Mouse (Mus musculus): Measurements from ENCODE around the gene Ttc37. TPM values are rescaled to one million over a fixed set of nuclear protein-coding genes. Genes with fewer than 3 reads are reported as not detected.

Ttc37 gene
- 10.4 and 11.6 TPM in 2 replicates for polyA plus RNA-seq (2012; rRNA removed)

DNA sequence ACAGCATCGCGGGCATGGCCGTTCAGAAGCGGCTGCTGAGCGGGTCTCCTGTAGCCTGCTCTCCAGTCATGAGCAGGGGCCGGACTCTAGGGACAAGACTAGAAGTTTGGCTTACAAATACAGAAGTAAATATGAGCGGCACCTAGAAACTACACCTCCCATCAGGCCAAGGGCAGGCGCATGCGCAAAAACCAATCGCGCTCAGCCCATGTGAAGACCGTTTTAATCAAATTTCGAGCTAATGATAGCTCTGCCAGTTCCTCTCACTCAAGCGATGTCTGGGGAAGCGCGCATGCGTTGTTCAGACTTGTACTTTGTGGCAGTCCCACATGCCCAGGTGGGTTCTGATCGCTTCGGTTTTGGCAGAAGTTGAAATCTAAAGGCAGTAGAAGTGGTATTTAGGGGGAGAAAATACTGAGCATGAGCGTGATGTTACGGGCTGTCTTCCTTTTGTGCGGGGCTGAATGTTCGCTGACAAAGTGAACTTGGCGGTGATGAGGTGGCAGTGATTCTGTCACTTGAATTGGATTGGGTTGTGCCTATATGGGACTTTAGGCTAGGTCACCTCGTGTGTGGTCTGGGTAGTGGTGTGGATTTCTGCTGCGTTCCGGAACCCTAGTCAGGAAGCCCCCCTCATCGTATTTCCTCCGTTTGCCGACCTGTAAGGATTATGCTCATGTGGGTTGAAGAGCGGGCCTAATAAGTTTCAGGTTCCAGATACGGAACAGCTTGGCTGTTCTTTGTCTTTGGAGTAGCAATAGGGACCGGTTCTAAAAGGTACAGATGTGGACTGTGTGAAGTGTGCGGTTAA is at the start of gene Ttc37, which contains the start of gene Arsk:
TSS of gene Ttc37 (plus strand) at position 242 of the 811 bp plus-strand sequence.
TSS of gene Arsk (minus strand) at position 168 of the 811 bp plus-strand sequence.
- DNase-seq (ENCODE audit: low spot score), result peak; percentile 73

GRCm38 (mm10) chr13:76055391-76056232 is 42.9 kb upstream of the Ttc37 start:
- DNase-seq (ENCODE audit: low spot score), result no peak

- peak; percentile 53 for DNase-seq (ENCODE audit: low spot score)
Observed at GRCm38 (mm10) chr13:76056261-76056724, 42.2 kb upstream of the Ttc37 start.

DNA sequence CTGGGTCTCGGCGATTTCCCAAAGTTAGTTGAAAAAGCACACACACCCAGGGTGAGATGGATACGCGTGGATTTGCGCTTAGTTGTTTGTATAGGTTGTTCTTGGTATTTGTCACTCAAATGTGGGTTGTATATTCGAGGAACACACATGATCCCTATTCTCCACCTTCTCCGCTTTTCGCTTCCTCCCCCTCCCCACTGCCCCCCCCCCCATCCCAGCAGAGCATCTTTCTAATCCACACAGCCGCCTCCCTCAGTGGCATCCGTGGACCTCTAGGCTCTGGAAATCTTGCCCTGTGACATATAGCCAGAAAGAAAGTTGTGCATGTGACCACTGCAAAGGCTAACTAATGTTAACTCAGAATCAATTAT is 41.7 kb upstream of the Ttc37 start, which contains the start of gene Gpr150:
TSS of gene Gpr150 (minus strand) at position 101 of the 371 bp plus-strand sequence.
- DNase-seq (ENCODE audit: low spot score), result no peak

DNA sequence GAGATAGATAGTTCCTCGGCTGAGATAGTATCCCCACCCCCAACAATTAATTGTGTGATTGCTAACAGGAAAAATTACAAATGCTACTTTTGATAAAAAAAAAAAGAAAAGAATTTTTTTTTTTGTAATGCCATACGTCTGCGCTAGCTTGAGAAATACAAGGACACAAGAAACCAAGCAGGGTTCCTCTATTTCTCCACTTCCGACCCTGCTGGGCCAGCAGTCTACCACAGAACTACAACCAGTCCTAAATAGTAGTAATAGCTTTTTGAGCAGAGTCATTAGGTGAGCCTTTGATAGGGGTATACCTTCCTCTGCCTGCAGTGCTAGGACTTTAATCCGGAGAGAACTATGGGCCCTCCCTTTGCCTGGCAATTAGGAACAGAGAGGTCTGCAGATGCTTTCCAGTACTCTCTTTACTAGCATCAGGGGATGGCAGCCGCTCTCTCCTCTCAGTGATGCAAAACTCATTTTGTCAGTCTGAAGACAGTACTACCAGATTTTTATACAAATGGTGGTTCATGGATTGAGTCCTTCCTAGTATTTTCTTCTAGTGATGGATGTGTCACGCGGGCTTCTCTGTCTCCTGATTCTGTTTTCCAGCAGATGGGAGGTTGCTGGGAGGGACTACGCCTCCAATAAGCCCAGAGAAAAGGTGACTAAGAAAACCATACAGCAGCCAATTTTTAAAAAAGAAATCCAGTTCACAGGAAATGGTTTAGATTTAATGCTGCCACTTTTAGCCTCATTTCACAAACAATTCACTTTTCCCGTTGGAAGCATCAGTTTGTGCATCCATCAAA is 41.1 kb upstream of the Ttc37 start:
- DNase-seq (ENCODE audit: low spot score), result no peak

DNA sequence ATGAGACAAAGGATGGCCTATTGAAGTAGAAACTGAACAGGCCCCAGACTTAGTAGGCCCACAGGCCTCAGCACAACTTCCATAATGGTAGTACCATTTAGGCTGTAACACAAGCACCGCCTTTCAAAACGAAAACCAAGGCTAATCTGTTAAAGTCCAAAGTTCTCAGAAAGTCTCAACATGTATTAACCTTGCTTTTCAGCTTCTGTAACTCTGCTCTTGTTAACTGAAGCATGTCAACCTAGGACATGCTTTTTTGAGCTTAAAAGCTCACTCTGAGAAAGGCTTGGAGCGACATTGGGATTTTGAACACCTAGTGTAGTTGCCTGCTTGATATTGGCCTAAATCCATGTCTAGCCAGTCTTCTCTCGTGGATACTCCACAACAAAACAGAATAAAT is 38.9 kb upstream of the Ttc37 start:
- no peak for DNase-seq (ENCODE audit: low spot score)

- DNase-seq (ENCODE audit: low spot score), result no peak
Observed at GRCm38 (mm10) chr13:76062126-76062525, 36.4 kb upstream of the Ttc37 start.

GRCm38 (mm10) chr13:76062569-76062968 is 36.0 kb upstream of the Ttc37 start:
- DNase-seq (ENCODE audit: low spot score), result no peak

- DNase-seq (ENCODE audit: low spot score), result no peak
Observed at GRCm38 (mm10) chr13:76063548-76063947, 35.0 kb upstream of the Ttc37 start.

DNA sequence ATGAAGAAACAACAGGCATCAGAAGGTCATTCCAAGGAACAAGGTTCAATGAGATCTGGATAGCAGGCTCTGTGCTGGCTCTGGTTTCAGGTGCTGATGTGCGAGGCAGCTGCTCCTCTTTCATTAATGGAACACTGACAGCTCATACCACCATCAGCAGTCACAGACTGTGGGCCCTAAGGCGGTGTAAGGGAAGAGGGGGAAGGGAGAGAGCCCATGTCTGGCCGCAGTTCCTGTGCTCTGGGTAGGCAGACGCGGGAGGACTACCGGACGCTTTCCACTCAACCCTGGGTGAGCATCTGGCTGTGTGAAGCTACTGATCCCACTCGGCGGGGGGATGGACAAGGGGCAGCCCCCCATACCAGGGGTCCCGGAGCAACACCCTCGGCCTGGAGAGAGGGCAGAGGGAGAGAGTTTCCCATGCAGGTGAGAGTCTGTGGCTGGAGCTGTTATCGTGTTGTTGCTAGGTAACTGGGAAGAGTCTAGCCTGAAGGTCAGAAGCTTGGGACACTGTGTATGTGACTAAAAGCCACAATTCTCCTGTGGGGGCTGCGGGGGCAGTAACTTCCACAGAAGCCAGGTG is 34.1 kb upstream of the Ttc37 start:
- DNase-seq (ENCODE audit: low spot score), result no peak

GRCm38 (mm10) chr13:76074323-76074722 is 24.2 kb upstream of the Ttc37 start:
- DNase-seq (ENCODE audit: low spot score), result no peak

DNA sequence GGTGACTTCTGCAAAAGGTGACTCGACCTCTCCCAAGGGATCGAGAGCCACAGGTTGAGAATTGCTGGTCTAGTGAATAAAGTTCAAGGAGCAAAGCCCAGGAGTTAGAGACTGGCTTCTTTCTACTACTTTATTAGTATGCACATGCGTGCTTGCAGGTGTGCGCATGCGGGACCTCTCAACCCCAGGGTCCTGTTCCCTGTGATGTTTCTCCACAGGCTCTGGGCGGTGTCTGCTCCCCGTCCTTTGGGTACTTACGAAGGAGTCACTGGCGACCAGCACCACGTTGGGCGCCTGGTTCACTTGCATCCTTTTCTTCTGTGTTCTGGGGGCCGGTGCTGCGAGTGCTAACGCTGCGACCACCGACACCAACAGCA is 430 bp upstream of the Ttc37 start:
- DNase-seq (ENCODE audit: low spot score), result no peak

DNA sequence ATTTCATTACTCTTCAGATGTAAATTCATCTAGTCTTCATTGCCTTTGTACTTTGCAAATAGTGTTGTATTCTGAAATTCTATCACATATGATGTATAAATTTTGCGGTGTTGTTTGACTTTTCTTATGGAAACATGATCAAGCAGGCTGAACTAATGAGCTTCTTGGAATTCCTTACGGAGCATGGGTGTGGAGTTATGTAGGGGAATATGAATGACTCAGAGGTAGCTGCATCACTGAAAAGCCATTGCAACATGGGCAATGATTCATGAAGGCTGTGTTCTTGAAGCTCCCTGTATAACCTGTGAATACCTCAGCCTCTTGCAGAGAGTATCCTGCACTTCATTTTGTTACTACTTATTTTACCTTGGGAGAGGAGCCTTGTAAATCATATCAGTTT is 3.5 kb downstream of the Ttc37 start:
- no peak for DNase-seq (ENCODE audit: low spot score)

GRCm38 (mm10) chr13:76109069-76109824 is 10.7 kb downstream of the Ttc37 start:
- DNase-seq (ENCODE audit: low spot score), result no peak

GRCm38 (mm10) chr13:76128799-76129198 is 30.3 kb downstream of the Ttc37 start:
- no peak for DNase-seq (ENCODE audit: low spot score)

GRCm38 (mm10) chr13:76132415-76132814 is 33.9 kb downstream of the Ttc37 start:
- DNase-seq (ENCODE audit: low spot score), result no peak

- no peak for DNase-seq (ENCODE audit: low spot score)
Observed at GRCm38 (mm10) chr13:76138862-76139261, 40.3 kb downstream of the Ttc37 start.

DNA sequence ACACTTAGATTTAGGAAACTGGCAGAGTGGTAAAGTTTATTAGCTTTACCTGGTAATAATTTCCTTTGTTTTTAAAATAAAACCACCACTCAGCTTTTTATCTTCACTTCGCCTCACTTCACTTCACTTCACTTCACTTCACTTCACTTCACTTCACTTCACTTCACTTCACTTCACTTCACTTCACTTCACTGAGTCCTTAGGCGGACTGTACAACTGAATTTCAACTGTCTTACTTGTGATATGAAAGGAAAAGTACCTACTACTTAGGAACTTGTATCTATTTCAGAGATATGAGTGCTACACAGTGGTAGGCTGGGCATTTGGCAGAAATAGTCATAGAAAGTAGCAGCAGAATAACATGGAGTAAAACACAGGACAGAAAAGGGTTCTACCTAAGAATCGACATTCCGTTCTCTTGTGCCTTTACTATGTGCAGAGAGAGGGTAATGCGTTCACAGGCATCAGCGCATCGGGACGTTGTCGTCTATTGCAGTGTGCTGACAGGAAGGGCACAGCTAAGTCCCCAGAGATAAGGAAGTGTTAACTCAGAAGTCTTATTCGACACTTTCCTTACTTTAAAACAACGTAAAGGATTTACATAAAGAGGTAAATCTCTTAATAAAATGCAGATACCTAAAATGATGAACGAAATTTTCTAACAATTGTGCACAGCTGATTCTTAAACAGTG is 42.7 kb downstream of the Ttc37 start:
- no peak for DNase-seq (ENCODE audit: low spot score)

GRCm38 (mm10) chr13:76150483-76150882 is 51.9 kb downstream of the Ttc37 start:
- DNase-seq (ENCODE audit: low spot score), result no peak

GRCm38 (mm10) chr13:76157099-76157498 is 58.6 kb downstream of the Ttc37 start:
- DNase-seq (ENCODE audit: low spot score), result no peak
